ENCODE assay signal across 11 mouse cellular contexts in genomic region chr2:146324907-146325715, GRCm38 (mm10).
A peak's percentile ranks its signal among the peaks of the same experiment; 100 is the strongest.
DNase-seq lines count a peak whose midpoint lies in the region; ATAC-seq and TF ChIP-seq lines count a peak whose summit lies in the region.
"Had no signal": no experiment of that assay in that cellular context is flagged by ENCODE, and none has a peak within 500 bp of the region (broad histone marks: within the 10 kb centered on the region; RNA-seq: fewer than 3 reads in every experiment).

No protein-coding gene starts in this region.

- peak; percentile 37 to 46 for DNase-seq in cerebellum, postnatal 10 days
- DNase-seq in cerebellum, adult 18-20 months, result no peak
- DNase-seq in embryo, embryonic 10 days (ENCODE audit: low spot score), result peak; percentile 69
- peak; percentile 27 for DNase-seq in forelimb bud, embryonic 11.5 days (ENCODE audit: low read depth, low spot score)
- peak; percentile 79 for DNase-seq in midbrain, embryonic 14.5 days
- DNase-seq in thymus, adult 18-20 months, result no peak
- no peak for DNase-seq in cerebellum, adult 2 months
- no peak for DNase-seq in heart, postnatal 10 days
- DNase-seq: adrenal gland, postnatal 14 days had no signal

- TF ChIP-seq CTCF in cerebellum, adult 2 months (IDR thresholded peaks at IDR 0.05; ENCODE audit: borderline replicate concordance, insufficient read depth, low read depth, low read length), result no peak

- H3K27ac ChIP-seq in midbrain, embryonic 14.5 days (replicated peaks; ENCODE audit: low read depth, low read length), result peak overlapping the region; percentile 78
- no peak overlapping the region for H3K27ac ChIP-seq in cerebellum, adult 2 months (ENCODE audit: insufficient read depth, low read length)
- H3K27ac ChIP-seq: limb, embryonic 15.5 days had no signal

- H3K4me1 ChIP-seq in midbrain, embryonic 14.5 days (ENCODE audit: control insufficient read depth, insufficient read depth, low read length), result peaks cover 29% of the 10 kb centered on the region
- H3K4me1 ChIP-seq in cerebellum, adult 2 months (ENCODE audit: control insufficient read depth, insufficient read depth, low read length), result no peaks in the 10 kb centered on the region
- H3K4me1 ChIP-seq: limb, embryonic 15.5 days had no signal

- no peak overlapping the region for H3K4me3 ChIP-seq in midbrain, embryonic 14.5 days (replicated peaks; ENCODE audit: low read depth, low read length)
- H3K4me3 ChIP-seq in cerebellum, adult 2 months (replicated peaks; ENCODE audit: insufficient read depth, low read depth, low read length), result no peak overlapping the region
- H3K4me3 ChIP-seq: limb, embryonic 15.5 days had no signal

- no peaks in the 10 kb centered on the region for H3K27me3 ChIP-seq in midbrain, embryonic 14.5 days (ENCODE audit: control insufficient read depth, insufficient read depth, low read length)
- H3K27me3 ChIP-seq in cerebellum, adult 2 months (ENCODE audit: control insufficient read depth, insufficient read depth, low read length), result no peaks in the 10 kb centered on the region
- H3K27me3 ChIP-seq: limb, embryonic 15.5 days had no signal

- H3K4me2 ChIP-seq in midbrain, embryonic 14.5 days (ENCODE audit: low read length), result peak overlapping the region; percentile 23
- H3K4me2 ChIP-seq: limb, embryonic 15.5 days had no signal

- 3% methylated on average over 15 of the region's 15 CpGs for WGBS in midbrain, embryonic 14.5 days
- WGBS in cerebellum, adult 2 months, result 57% methylated on average over 15 of the region's 15 CpGs

- intact Hi-C loops in heart, postnatal 10 days (cut with DNase I), result no loop called here

- H3K9me3 ChIP-seq in midbrain, embryonic 14.5 days (ENCODE audit: control insufficient read depth, low read length), result no peaks in the 10 kb centered on the region
- H3K9me3 ChIP-seq: G1E; limb, embryonic 15.5 days had no signal

- TF ChIP-seq POLR2A in cerebellum, adult 2 months (IDR thresholded peaks at IDR 0.05; ENCODE audit: borderline replicate concordance, insufficient read depth, low read length), result no peak

- peak; percentile 87 for ATAC-seq in midbrain, embryonic 14.5 days (ENCODE audit: low FRiP score, low TSS enrichment)

- H3K9ac ChIP-seq in midbrain, embryonic 14.5 days (replicated peaks; ENCODE audit: low read length), result peak overlapping the region; percentile 41
- H3K9ac ChIP-seq: limb, embryonic 15.5 days had no signal

- H3K36me3 ChIP-seq in midbrain, embryonic 14.5 days (ENCODE audit: control insufficient read depth, insufficient read depth, low read length), result no peaks in the 10 kb centered on the region
- H3K36me3 ChIP-seq: limb, embryonic 15.5 days had no signal

Comparison
In these comparisons a context has a peak if more than half of its experiments do, and no peak if none do; other contexts are left out.
1. DNase-seq: peak in cerebellum, postnatal 10 days (2 of 2), embryo, embryonic 10 days (single experiment), forelimb bud, embryonic 11.5 days (single experiment) and midbrain, embryonic 14.5 days (single experiment); none in cerebellum, adult 18-20 months (0 of 2), thymus, adult 18-20 months (0 of 2), cerebellum, adult 2 months (0 of 2) and heart, postnatal 10 days (0 of 2).